Mouse (Mus musculus) c-Kit-positive CD71-negative TER-119-negative erythroid progenitor cells, embryonic 14.5 days (primary cell): ENCODE measurements at regions not wholly inside any gene's neighbourhood (a gene's known extent, or its start where the extent isn't known, plus 50 kb on each side); places are given as distances from the start of the nearest gene placed in this dataset.
A peak's percentile ranks its signal among the peaks of the same experiment; 100 is the strongest.

Experiments used
- DNase-seq: peaks from one replicate; pipeline ENCODE4 v3.0.0-alpha.2; 2013; ENCODE audit warnings: low read depth

GRCm38 (mm10) chr2:105454353-105454752 lies 55.2 kb upstream of the Rcn1 start:
- DNase-seq, result no peak

- no peak for DNase-seq
Measured at GRCm38 (mm10) chr2:105454836-105455235, 55.7 kb upstream of the Rcn1 start.

- DNase-seq, result no peak
Measured at GRCm38 (mm10) chr2:105458643-105459042, 59.5 kb upstream of the Rcn1 start.

- DNase-seq, result no peak
Measured at GRCm38 (mm10) chr2:105459512-105459911, 60.4 kb upstream of the Rcn1 start.

- no peak for DNase-seq
Measured at GRCm38 (mm10) chr2:105465630-105466029, 66.5 kb upstream of the Rcn1 start.

GRCm38 (mm10) chr2:105468930-105469329 lies 69.8 kb upstream of the Rcn1 start:
- DNase-seq, result peak; percentile 9

GRCm38 (mm10) chr2:105476028-105476677 lies 77.0 kb upstream of the Rcn1 start:
- no peak for DNase-seq

- DNase-seq, result no peak
Measured at GRCm38 (mm10) chr2:105481990-105482592, 83.0 kb upstream of the Rcn1 start.

GRCm38 (mm10) chr2:105484496-105484895 lies 85.4 kb upstream of the Rcn1 start:
- no peak for DNase-seq

- DNase-seq, result no peak
Measured at GRCm38 (mm10) chr2:105485286-105485685, 86.2 kb upstream of the Rcn1 start.

- DNase-seq, result no peak
Measured at GRCm38 (mm10) chr2:105495796-105496195, 96.7 kb upstream of the Rcn1 start.

- no peak for DNase-seq
Measured at GRCm38 (mm10) chr2:105504197-105504596, 105.1 kb upstream of the Rcn1 start.

- no peak for DNase-seq
Measured at GRCm38 (mm10) chr2:105505554-105505953, 106.4 kb upstream of the Rcn1 start.

GRCm38 (mm10) chr2:105507160-105507559 lies 108.0 kb upstream of the Rcn1 start:
- DNase-seq, result no peak

- no peak for DNase-seq
Measured at GRCm38 (mm10) chr2:105510816-105511215, 111.7 kb upstream of the Rcn1 start.

GRCm38 (mm10) chr2:105511690-105512089 lies 112.6 kb upstream of the Rcn1 start:
- no peak for DNase-seq

- no peak for DNase-seq
Measured at GRCm38 (mm10) chr2:105514226-105514625, 115.1 kb upstream of the Rcn1 start.

GRCm38 (mm10) chr2:105514881-105515280 lies 115.8 kb upstream of the Rcn1 start:
- no peak for DNase-seq

GRCm38 (mm10) chr2:105515326-105515725 lies 116.2 kb upstream of the Rcn1 start:
- no peak for DNase-seq

GRCm38 (mm10) chr2:105516267-105517133 lies 117.4 kb upstream of the Rcn1 start:
- no peak for DNase-seq

- no peak for DNase-seq
Measured at GRCm38 (mm10) chr2:105521841-105522240, 122.7 kb upstream of the Rcn1 start.

- DNase-seq, result peak; percentile 25
Measured at GRCm38 (mm10) chr2:105523297-105523802, 124.2 kb upstream of the Rcn1 start.

GRCm38 (mm10) chr2:105525111-105525610 lies 126.0 kb upstream of the Rcn1 start:
- no peak for DNase-seq
